Mouse (Mus musculus) E14TG2a.4 (cell line): ENCODE measurements around the gene Cmss1.

ENCODE experiments used
- CTCF ChIP-seq: conservative IDR thresholded peaks from 2 replicates; pipeline ENCODE4 v1.5.1; 2014; ENCODE audit warnings: low read length
- NANOG ChIP-seq: IDR thresholded peaks from 2 replicates; pipeline ENCODE4 v1.6.1; 2014; ENCODE audit warnings: borderline replicate concordance, low read length, mixed read lengths
- POU5F1 ChIP-seq: IDR thresholded peaks from 2 replicates; pipeline ENCODE4 v1.6.1; 2014; ENCODE audit warnings: low read length, borderline replicate concordance

GRCm38 (mm10) chr16:57568648-57569404 is 37.8 kb downstream of the Cmss1 start:
- TF ChIP-seq CTCF (no peak), POU5F1 (no peak), NANOG (no peak)
